Mouse (Mus musculus): ENCODE measurements around the gene Dcbld1. TPM values are rescaled to one million over a fixed set of nuclear protein-coding genes. Genes with fewer than 3 reads are reported as not detected.

Dcbld1 gene
- polyA plus RNA-seq (2015; fragmentation: Nextera tagmentation; extraction: Ambion mirVana) = 21.8 and 22.7 TPM in 2 replicates

GRCm38 (mm10) chr10:52233301-52233968, at the start of gene Dcbld1:
Gene Dcbld1, plus strand, starts transcription at chr10:52233619.
- WGBS = 0% methylated on average over 49 of the region's 60 CpGs
- peak; percentile 95 for ATAC-seq
- H3K27ac ChIP-seq = peak within 1 kb of the TSS; percentile 84
- H3K4me2 ChIP-seq = peak within 1 kb of the TSS; percentile 86
- H3K4me1 ChIP-seq = peaks cover 22% of the 10 kb centered on the region
- H3K36me3 ChIP-seq (ENCODE audit: poor library complexity, severe bottlenecking) = no peaks in the 10 kb centered on the region
- H3K4me3 ChIP-seq = peak within 1 kb of the TSS; percentile 79
- no peaks in the 10 kb centered on the region for H3K9me3 ChIP-seq (replicated peaks)
- H3K9ac ChIP-seq = peak within 1 kb of the TSS; percentile 89
- H3K27me3 ChIP-seq = no peaks in the 10 kb centered on the region

GRCm38 (mm10) chr10:52185900-52186299, 47.5 kb upstream of the Dcbld1 start:
- H3K4me2 ChIP-seq = no peak overlapping the region
- no peaks in the 10 kb centered on the region for H3K9me3 ChIP-seq (replicated peaks)
- no peak overlapping the region for H3K9ac ChIP-seq
- no peaks in the 10 kb centered on the region for H3K36me3 ChIP-seq (ENCODE audit: poor library complexity, severe bottlenecking)
- no peak overlapping the region for H3K27ac ChIP-seq
- no peaks in the 10 kb centered on the region for H3K27me3 ChIP-seq
- no peak overlapping the region for H3K4me3 ChIP-seq
- no peaks in the 10 kb centered on the region for H3K4me1 ChIP-seq
- WGBS = 91% methylated on average over 4 of the region's 4 CpGs
- ATAC-seq = no peak

- Histone ChIP-seq H3K9me3 (replicated peaks) (no peaks in the 10 kb centered on the region), H3K4me2 (no peak within 1 kb of the TSS), H3K36me3 (ENCODE audit: poor library complexity, severe bottlenecking) (no peaks in the 10 kb centered on the region), H3K27ac (no peak within 1 kb of the TSS), H3K27me3 (no peaks in the 10 kb centered on the region), H3K4me3 (no peak within 1 kb of the TSS), H3K4me1 (no peaks in the 10 kb centered on the region), H3K9ac (no peak within 1 kb of the TSS)
- ATAC-seq = no peak
- 89% methylated on average over 7 of the region's 7 CpGs for WGBS
These were observed 38.2 kb upstream of the Dcbld1 start, which contains the start of gene Ros1 for GRCm38 (mm10) chr10:52194957-52195852. Gene Ros1, minus strand, starts transcription at chr10:52195244.

GRCm38 (mm10) chr10:52204006-52204405, 29.4 kb upstream of the Dcbld1 start:
- no peak for ATAC-seq
- H3K9ac ChIP-seq = no peak overlapping the region
- no peak overlapping the region for H3K27ac ChIP-seq
- H3K4me2 ChIP-seq = no peak overlapping the region
- H3K27me3 ChIP-seq = no peaks in the 10 kb centered on the region
- WGBS = 79% methylated on average over 2 of the region's 2 CpGs
- H3K9me3 ChIP-seq (replicated peaks) = no peaks in the 10 kb centered on the region
- H3K4me3 ChIP-seq = no peak overlapping the region
- H3K36me3 ChIP-seq (ENCODE audit: poor library complexity, severe bottlenecking) = no peaks in the 10 kb centered on the region
- no peaks in the 10 kb centered on the region for H3K4me1 ChIP-seq

- no peaks in the 10 kb centered on the region for H3K27me3 ChIP-seq
- H3K9ac ChIP-seq = no peak overlapping the region
- H3K36me3 ChIP-seq (ENCODE audit: poor library complexity, severe bottlenecking) = no peaks in the 10 kb centered on the region
- WGBS = 80% methylated on average over 2 of the region's 2 CpGs
- H3K9me3 ChIP-seq (replicated peaks) = no peaks in the 10 kb centered on the region
- H3K27ac ChIP-seq = no peak overlapping the region
- H3K4me1 ChIP-seq = no peaks in the 10 kb centered on the region
- no peak overlapping the region for H3K4me3 ChIP-seq
- ATAC-seq = no peak
- no peak overlapping the region for H3K4me2 ChIP-seq
These were observed 18.1 kb upstream of the Dcbld1 start for GRCm38 (mm10) chr10:52215267-52215818.

GRCm38 (mm10) chr10:52216797-52217563, 16.4 kb upstream of the Dcbld1 start:
- H3K4me2 ChIP-seq = no peak overlapping the region
- no peak overlapping the region for H3K9ac ChIP-seq
- no peak overlapping the region for H3K4me3 ChIP-seq
- H3K9me3 ChIP-seq (replicated peaks) = no peaks in the 10 kb centered on the region
- H3K4me1 ChIP-seq = no peaks in the 10 kb centered on the region
- H3K27ac ChIP-seq = no peak overlapping the region
- no peaks in the 10 kb centered on the region for H3K36me3 ChIP-seq (ENCODE audit: poor library complexity, severe bottlenecking)
- ATAC-seq = peak; percentile 81
- WGBS = 23% methylated on average over 7 of the region's 7 CpGs
- no peaks in the 10 kb centered on the region for H3K27me3 ChIP-seq

GRCm38 (mm10) chr10:52217564-52217934, 15.9 kb upstream of the Dcbld1 start:
- Histone ChIP-seq H3K9me3 (replicated peaks) (no peaks in the 10 kb centered on the region), H3K9ac (0 out of 2 replicates have a peak overlapping the region, but pooled peaks have one; percentile 13), H3K27ac (no peak overlapping the region), H3K36me3 (ENCODE audit: poor library complexity, severe bottlenecking) (no peaks in the 10 kb centered on the region), H3K4me1 (no peaks in the 10 kb centered on the region), H3K4me2 (no peak overlapping the region), H3K27me3 (no peaks in the 10 kb centered on the region), H3K4me3 (no peak overlapping the region)
- WGBS = 47% methylated on average over 7 of the region's 7 CpGs
- ATAC-seq = peak; percentile 81

GRCm38 (mm10) chr10:52219600-52219999, 13.8 kb upstream of the Dcbld1 start:
- 82% methylated on average over 3 of the region's 3 CpGs for WGBS
- Histone ChIP-seq H3K27me3 (no peaks in the 10 kb centered on the region), H3K9ac (no peak overlapping the region), H3K4me2 (no peak overlapping the region), H3K9me3 (replicated peaks) (no peaks in the 10 kb centered on the region), H3K4me3 (no peak overlapping the region), H3K36me3 (ENCODE audit: poor library complexity, severe bottlenecking) (no peaks in the 10 kb centered on the region), H3K4me1 (no peaks in the 10 kb centered on the region), H3K27ac (no peak overlapping the region)
- no peak for ATAC-seq

- Histone ChIP-seq H3K9ac (no peak overlapping the region), H3K27ac (0 out of 2 replicates have a peak overlapping the region, but pooled peaks have one; percentile 6), H3K9me3 (replicated peaks) (no peaks in the 10 kb centered on the region), H3K4me1 (peaks cover 17% of the 10 kb centered on the region), H3K27me3 (no peaks in the 10 kb centered on the region), H3K4me2 (peak overlapping the region; percentile 86), H3K36me3 (ENCODE audit: poor library complexity, severe bottlenecking) (no peaks in the 10 kb centered on the region), H3K4me3 (peak overlapping the region; percentile 79)
- WGBS = 12% methylated on average over 21 of the region's 21 CpGs
- ATAC-seq = peak; percentile 28
These were observed 933 bp upstream of the Dcbld1 start for GRCm38 (mm10) chr10:52232196-52233176.

- H3K4me3 ChIP-seq = peak overlapping the region; percentile 79
- no peaks in the 10 kb centered on the region for H3K36me3 ChIP-seq (ENCODE audit: poor library complexity, severe bottlenecking)
- peak; percentile 69 for ATAC-seq
- peak overlapping the region; percentile 86 for H3K4me2 ChIP-seq
- H3K4me1 ChIP-seq = peaks cover 24% of the 10 kb centered on the region
- H3K9me3 ChIP-seq (replicated peaks) = no peaks in the 10 kb centered on the region
- under 1% methylated on average over 40 of the region's 40 CpGs for WGBS
- H3K27me3 ChIP-seq = no peaks in the 10 kb centered on the region
- H3K27ac ChIP-seq = peak overlapping the region; percentile 84
- H3K9ac ChIP-seq = peak overlapping the region; percentile 89
These were observed 692 bp downstream of the Dcbld1 start for GRCm38 (mm10) chr10:52233969-52234653.
